Mouse (Mus musculus) megakaryocyte, embryonic 14.5 days (primary cell): Measurements from ENCODE around the gene Lhcgr. TPM values are rescaled to one million over a fixed set of nuclear protein-coding genes. Genes with fewer than 3 reads are reported as not detected.
A peak's percentile ranks its signal among the peaks of the same experiment; 100 is the strongest.

Experiments used
- H3K27me3 ChIP-seq: replicated peaks from 2 replicates; pipeline ENCODE3; 2012; ENCODE audit warnings: inconsistent platforms
- H3K36me3 ChIP-seq: replicated peaks from 2 replicates; pipeline ENCODE3; 2012; ENCODE audit warnings: low read length, inconsistent platforms, mixed read lengths
- H3K4me1 ChIP-seq: 2 replicates; pipeline ENCODE4 v1.6.1; 2012; ENCODE audit warnings: inconsistent platforms
- H3K4me3 ChIP-seq: replicated peaks from 2 replicates; pipeline ENCODE3; 2012; ENCODE audit warnings: moderate library complexity, mild to moderate bottlenecking, inconsistent platforms
- H3K9me3 ChIP-seq: 2 replicates; pipeline ENCODE4 v1.6.1; 2012; ENCODE audit warnings: inconsistent platforms
- FLI1 ChIP-seq: IDR thresholded peaks from 2 replicates; pipeline ENCODE4 v1.6.1; 2012; ENCODE audit warnings: low read length, inconsistent platforms, mixed read lengths
- GATA1 ChIP-seq: IDR thresholded peaks from 3 replicates; pipeline ENCODE4 v1.6.1; 2012; ENCODE audit warnings: mixed read lengths, low read length, inconsistent platforms, borderline replicate concordance
- polyA plus RNA-seq: library from polyadenylated mRNA; stranded (reverse); fragments of >175 nt; gene quantifications from 2 replicates; pipeline ENCODE4 v1.2.3, GENCODE M21; 2012; ENCODE audit warnings: low replicate concordance; ENCODE audit not compliant: insufficient read depth

The Lhcgr gene
- polyA plus RNA-seq, 1 experiment, result not detected

- TF ChIP-seq FLI1, result no peak
- no peak for TF ChIP-seq GATA1
- Histone ChIP-seq H3K9me3 (peaks cover 30% of the 10 kb centered on the region), H3K36me3 (no peaks in the 10 kb centered on the region), H3K4me3 (no peak overlapping the region), H3K4me1 (no peaks in the 10 kb centered on the region), H3K27me3 (no peaks in the 10 kb centered on the region)
Measured at GRCm38 (mm10) chr17:88779148-88779547, 12.6 kb downstream of the Lhcgr start.

DNA sequence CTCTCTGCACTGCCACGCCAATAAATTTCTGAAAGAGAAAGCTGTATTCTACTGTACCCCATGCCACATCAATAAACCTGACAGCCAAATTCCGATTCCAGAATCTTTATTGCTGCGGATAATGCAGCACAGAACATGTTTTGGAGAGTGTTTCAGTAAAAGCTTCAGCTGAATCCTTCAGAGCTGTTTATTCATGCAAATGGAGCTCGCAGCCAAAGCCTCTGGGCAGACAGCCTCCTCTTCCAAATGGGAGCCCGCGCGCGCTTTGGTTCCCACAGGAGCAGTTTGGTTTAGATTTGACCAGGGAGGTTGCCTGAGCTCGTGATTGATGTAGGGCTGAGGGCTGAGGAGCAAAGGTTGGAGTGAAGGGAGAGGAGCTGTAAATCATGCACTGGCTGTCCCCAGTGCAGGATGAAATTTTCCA lies 17.7 kb downstream of the Lhcgr start:
- peaks cover 30% of the 10 kb centered on the region for H3K9me3 ChIP-seq
- no peak overlapping the region for H3K4me3 ChIP-seq
- no peaks in the 10 kb centered on the region for H3K4me1 ChIP-seq
- no peaks in the 10 kb centered on the region for H3K27me3 ChIP-seq
- TF ChIP-seq GATA1 (no peak), FLI1 (no peak)
- H3K36me3 ChIP-seq, result no peaks in the 10 kb centered on the region

- no peaks in the 10 kb centered on the region for H3K4me1 ChIP-seq
- peaks cover 40% of the 10 kb centered on the region for H3K9me3 ChIP-seq
Measured at GRCm38 (mm10) chr17:88770081-88770480, 21.7 kb downstream of the Lhcgr start.

DNA sequence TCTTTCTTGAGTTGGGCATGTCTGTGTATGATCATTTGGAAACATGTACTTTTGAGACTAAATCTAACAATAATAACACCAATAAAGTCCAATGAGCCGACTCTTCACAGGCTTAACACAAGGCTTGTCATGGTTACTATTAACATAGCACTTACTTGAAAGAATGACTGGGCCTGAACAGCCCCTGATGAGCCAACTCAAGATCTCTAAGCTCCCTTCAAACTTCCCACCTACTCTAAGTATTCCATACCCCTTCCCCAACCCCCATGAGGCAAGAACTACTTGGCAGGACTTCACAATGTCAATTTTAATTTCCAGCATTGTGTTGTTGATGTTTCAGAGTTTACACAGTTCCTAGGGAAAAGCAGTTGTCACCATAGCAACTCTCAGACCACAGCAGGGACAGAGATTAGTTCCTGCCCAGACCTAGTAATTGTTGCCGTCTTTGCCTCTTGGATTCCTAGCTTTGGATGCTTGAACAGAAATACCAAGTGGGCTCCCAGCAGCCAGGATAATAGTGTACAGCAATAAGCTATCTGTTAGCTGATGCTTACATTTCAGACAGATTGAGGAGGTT lies 22.4 kb downstream of the Lhcgr start:
- H3K36me3 ChIP-seq, result no peaks in the 10 kb centered on the region
- peaks cover 34% of the 10 kb centered on the region for H3K9me3 ChIP-seq
- H3K27me3 ChIP-seq, result no peaks in the 10 kb centered on the region
- TF ChIP-seq GATA1 (no peak), FLI1 (no peak)
- no peak overlapping the region for H3K4me3 ChIP-seq
- no peaks in the 10 kb centered on the region for H3K4me1 ChIP-seq

More at GRCm38 (mm10) chr17:88770081-88770480, 21.7 kb downstream of the Lhcgr start:
- Histone ChIP-seq H3K4me3 (no peak overlapping the region), H3K36me3 (no peaks in the 10 kb centered on the region), H3K27me3 (no peaks in the 10 kb centered on the region)
- no peak for TF ChIP-seq GATA1
- no peak for TF ChIP-seq FLI1

- TF ChIP-seq FLI1 (no peak), GATA1 (no peak)
- Histone ChIP-seq H3K4me1 (no peaks in the 10 kb centered on the region), H3K4me3 (no peak overlapping the region), H3K36me3 (no peaks in the 10 kb centered on the region), H3K9me3 (peaks cover 39% of the 10 kb centered on the region), H3K27me3 (no peaks in the 10 kb centered on the region)
Measured at GRCm38 (mm10) chr17:88766857-88767256, 24.9 kb downstream of the Lhcgr start.

DNA sequence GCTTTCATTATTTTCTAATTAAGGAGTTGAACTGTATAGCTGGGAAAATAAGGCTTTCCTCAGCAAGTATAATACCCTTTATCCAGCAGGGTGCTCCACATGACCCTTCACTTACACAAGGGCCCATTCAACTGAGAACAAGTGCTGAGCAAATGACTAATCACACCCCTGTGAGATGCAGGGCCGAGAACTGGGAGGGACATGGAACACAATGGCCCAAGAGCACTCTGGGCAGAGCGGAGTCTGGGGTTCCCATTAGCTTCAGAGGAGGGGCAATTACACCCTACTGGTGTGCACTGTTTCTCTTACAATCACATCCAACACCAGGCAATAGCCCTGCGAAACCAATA lies 27.7 kb downstream of the Lhcgr start:
- Histone ChIP-seq H3K27me3 (no peaks in the 10 kb centered on the region), H3K4me3 (no peak overlapping the region), H3K36me3 (no peaks in the 10 kb centered on the region), H3K9me3 (peaks cover 33% of the 10 kb centered on the region), H3K4me1 (no peaks in the 10 kb centered on the region)
- no peak for TF ChIP-seq FLI1
- TF ChIP-seq GATA1, result no peak

- no peaks in the 10 kb centered on the region for H3K36me3 ChIP-seq
- H3K9me3 ChIP-seq, result peaks cover 33% of the 10 kb centered on the region
- TF ChIP-seq GATA1, result no peak
- TF ChIP-seq FLI1, result no peak
- H3K27me3 ChIP-seq, result no peaks in the 10 kb centered on the region
- no peaks in the 10 kb centered on the region for H3K4me1 ChIP-seq
- no peak overlapping the region for H3K4me3 ChIP-seq
Measured at GRCm38 (mm10) chr17:88763396-88764135, 28.2 kb downstream of the Lhcgr start.

DNA sequence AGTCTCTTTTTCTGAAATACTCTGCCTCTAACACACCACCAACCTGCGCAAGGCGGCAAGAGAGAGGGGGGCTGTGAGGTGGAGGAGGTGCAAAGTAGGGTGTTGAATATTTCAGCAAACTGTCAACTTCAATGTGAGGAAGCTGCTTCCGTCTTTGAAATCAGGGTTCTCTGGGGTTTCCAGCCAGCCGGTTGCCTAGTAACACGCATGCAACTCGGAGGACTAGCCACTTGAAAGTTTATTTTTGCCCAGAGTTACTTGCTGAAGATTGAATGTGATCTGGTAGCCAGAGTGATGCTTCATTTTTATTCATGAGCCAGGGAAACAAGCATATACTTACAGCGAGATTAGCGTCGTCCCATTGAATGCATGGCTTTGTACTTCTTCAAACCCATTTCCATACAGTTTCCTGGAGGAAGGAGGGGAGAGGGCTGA lies 33.8 kb downstream of the Lhcgr start:
- H3K4me1 ChIP-seq, result no peaks in the 10 kb centered on the region
- TF ChIP-seq GATA1 (no peak), FLI1 (no peak)
- no peaks in the 10 kb centered on the region for H3K36me3 ChIP-seq
- H3K4me3 ChIP-seq, result no peak overlapping the region
- H3K9me3 ChIP-seq, result peaks cover 10% of the 10 kb centered on the region; the same call in 1 of the 2 replicates
- no peaks in the 10 kb centered on the region for H3K27me3 ChIP-seq

DNA sequence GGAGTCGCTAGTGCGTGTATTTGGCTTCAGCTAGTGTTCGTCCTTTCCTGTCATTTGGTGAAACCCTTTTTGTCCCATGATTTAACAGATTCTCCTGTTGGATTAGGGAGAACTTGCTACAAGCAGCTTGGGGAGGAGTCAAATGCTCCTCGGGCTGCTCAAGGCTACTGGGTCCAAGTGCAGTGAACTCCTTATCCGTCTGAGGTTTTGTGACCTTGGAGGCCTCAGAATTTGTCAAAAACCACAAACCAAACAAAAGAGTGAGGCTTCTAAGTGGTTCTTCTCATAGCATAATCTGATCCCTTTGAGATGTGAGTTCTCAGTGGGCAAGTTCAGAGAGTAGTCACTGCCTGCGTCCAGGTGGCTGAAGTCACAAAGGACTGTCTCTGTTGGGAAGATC lies 36.0 kb downstream of the Lhcgr start:
- Histone ChIP-seq H3K4me3 (no peak overlapping the region), H3K27me3 (no peaks in the 10 kb centered on the region), H3K9me3 (no peaks in the 10 kb centered on the region), H3K36me3 (no peaks in the 10 kb centered on the region), H3K4me1 (no peaks in the 10 kb centered on the region)
- no peak for TF ChIP-seq FLI1
- no peak for TF ChIP-seq GATA1

- Histone ChIP-seq H3K36me3 (no peaks in the 10 kb centered on the region), H3K9me3 (no peaks in the 10 kb centered on the region), H3K4me3 (peak overlapping the region; percentile 10), H3K27me3 (no peaks in the 10 kb centered on the region), H3K4me1 (no peaks in the 10 kb centered on the region)
- no peak for TF ChIP-seq FLI1
- TF ChIP-seq GATA1, result no peak
Measured at GRCm38 (mm10) chr17:88753472-88753857, 38.3 kb downstream of the Lhcgr start.
